Mouse (Mus musculus): ENCODE measurements at regions not wholly inside any gene's neighbourhood (a gene's known extent, or its start where the extent isn't known, plus 50 kb on each side); places are given as distances from the start of the nearest gene placed in this dataset.

- no peak for TF ChIP-seq CTCF (IDR thresholded peaks at IDR 0.05; ENCODE audit: insufficient read depth, low read depth, low read length)
- TF ChIP-seq POLR2A (IDR thresholded peaks at IDR 0.05; ENCODE audit: insufficient read depth, low read depth, low read length) = no peak
Observed at GRCm38 (mm10) chr16:71197523-71197922, 883.8 kb downstream of the Gbe1 start.

Measured in olfactory bulb, adult 2 months (tissue).